Mouse (Mus musculus) lung, embryonic 14.5 days (tissue): ENCODE measurements at regions not wholly inside any gene's neighbourhood (a gene's known extent, or its start where the extent isn't known, plus 50 kb on each side); places are given as distances from the start of the nearest gene placed in this dataset.

Experiments
- ATAC-seq: fragments of 200-750 bp; cut with Nextera tagmentation; 2 replicates; pipeline ENCODE4 v1.8.0; 2017; ENCODE audit warnings: mild to moderate bottlenecking, moderate TSS enrichment, moderate library complexity; ENCODE audit not compliant: insufficient read depth
- DNase-seq: peaks from one replicate; pipeline ENCODE4 v3.0.0-alpha.2; 2015
- H3K27ac ChIP-seq: fragments of 300-500 bp; sonication (generic); 2 replicates; pipeline ENCODE4 v1.5.1; 2014; ENCODE audit warnings: low read depth, mild to moderate bottlenecking, moderate library complexity
- H3K27me3 ChIP-seq: fragments of 300-500 bp; sonication (generic); 2 replicates; pipeline ENCODE4 v1.6.1; 2014; ENCODE audit warnings: low read length, control low read depth; ENCODE audit not compliant: insufficient read depth
- H3K36me3 ChIP-seq: fragments of 300-500 bp; sonication (generic); 2 replicates; pipeline ENCODE4 v1.6.1; 2014; ENCODE audit warnings: control low read depth; ENCODE audit not compliant: insufficient read depth
- H3K4me1 ChIP-seq: fragments of 300-500 bp; sonication (generic); 2 replicates; pipeline ENCODE4 v1.6.1; 2014; ENCODE audit warnings: antibody characterized with exemption, control low read depth; ENCODE audit not compliant: insufficient read depth
- H3K4me2 ChIP-seq: fragments of 300-500 bp; sonication (generic); 2 replicates; pipeline ENCODE4 v1.6.1; 2014; ENCODE audit warnings: mild to moderate bottlenecking
- H3K4me3 ChIP-seq: fragments of 300-500 bp; sonication (generic); 2 replicates; pipeline ENCODE4 v1.5.1; 2014; ENCODE audit warnings: low read depth, low read length
- H3K9ac ChIP-seq: fragments of 300-500 bp; sonication (generic); 2 replicates; pipeline ENCODE4 v1.6.1; 2014
- H3K9me3 ChIP-seq: fragments of 300-500 bp; sonication (generic); 2 replicates; pipeline ENCODE4 v1.6.1; 2016; ENCODE audit warnings: low read depth, low read length, control low read depth
- CTCF ChIP-seq: IDR thresholded peaks from 2 replicates; pipeline ENCODE4 v1.5.1; 2016; ENCODE audit warnings: antibody characterized with exemption, low read depth
- WGBS: fragments of 180-500 bp; shearing (Covaris S2); extraction: QIAGEN DNeasy Blood & Tissue Kit; methylation state at CpG from one replicate; pipeline ENCODE4 v1.1.7; 2014; 5-methylcytosine and 5-hydroxymethylcytosine counted together

GRCm38 (mm10) chr15:36906052-36906451 lies 101.5 kb downstream of the Zfp706 start:
- H3K4me3 ChIP-seq: no peak overlapping the region
- DNase-seq (peak; percentile 44), ATAC-seq (no peak)
- no peaks in the 10 kb centered on the region for H3K36me3 ChIP-seq
- no peaks in the 10 kb centered on the region for H3K9me3 ChIP-seq
- H3K9ac ChIP-seq: no peak overlapping the region
- H3K4me2 ChIP-seq: no peak overlapping the region
- no peaks in the 10 kb centered on the region for H3K27me3 ChIP-seq
- H3K4me1 ChIP-seq: peaks cover 15% of the 10 kb centered on the region
- WGBS: 26% methylated on average over 3 of the region's 3 CpGs
- TF ChIP-seq CTCF: no peak
- H3K27ac ChIP-seq: no peak overlapping the region

- Histone ChIP-seq H3K9me3 (no peaks in the 10 kb centered on the region), H3K36me3 (no peaks in the 10 kb centered on the region), H3K4me2 (no peak overlapping the region), H3K27ac (no peak overlapping the region), H3K9ac (no peak overlapping the region), H3K4me3 (no peak overlapping the region), H3K4me1 (peaks cover 18% of the 10 kb centered on the region), H3K27me3 (no peaks in the 10 kb centered on the region)
- TF ChIP-seq CTCF: no peak
- no peak for DNase-seq
- ATAC-seq: no peak
- WGBS: 68% methylated on average over 5 of the region's 5 CpGs
These were observed 103.7 kb downstream of the Zfp706 start for GRCm38 (mm10) chr15:36903922-36904321.

GRCm38 (mm10) chr15:36903309-36903708 lies 104.3 kb downstream of the Zfp706 start:
- H3K4me3 ChIP-seq: no peak overlapping the region
- no peak overlapping the region for H3K4me2 ChIP-seq
- H3K9ac ChIP-seq: no peak overlapping the region
- H3K27ac ChIP-seq: peak overlapping the region; percentile 5; the same call in 1 of the 2 replicates
- no peaks in the 10 kb centered on the region for H3K36me3 ChIP-seq
- peak; percentile 59 for DNase-seq
- no peak for TF ChIP-seq CTCF
- 29% methylated on average over 4 of the region's 4 CpGs for WGBS
- peaks cover 18% of the 10 kb centered on the region for H3K4me1 ChIP-seq
- no peaks in the 10 kb centered on the region for H3K9me3 ChIP-seq
- ATAC-seq: no peak
- H3K27me3 ChIP-seq: no peaks in the 10 kb centered on the region

- Histone ChIP-seq H3K4me3 (no peak overlapping the region), H3K4me2 (0 out of 2 replicates have a peak overlapping the region, but pooled peaks have one; percentile 18), H3K4me1 (peaks cover 18% of the 10 kb centered on the region), H3K36me3 (no peaks in the 10 kb centered on the region), H3K9ac (no peak overlapping the region), H3K9me3 (no peaks in the 10 kb centered on the region), H3K27ac (no peak overlapping the region; the same call in 1 of the 2 replicates), H3K27me3 (no peaks in the 10 kb centered on the region)
- 3% methylated on average over 7 of the region's 7 CpGs for WGBS
- DNase-seq (peak; percentile 85), ATAC-seq (peak; percentile 90)
- no peak for TF ChIP-seq CTCF
These were observed 105.7 kb downstream of the Zfp706 start for GRCm38 (mm10) chr15:36901830-36902285.

GRCm38 (mm10) chr15:36901350-36901749 lies 106.2 kb downstream of the Zfp706 start:
- no peak for DNase-seq
- no peak overlapping the region for H3K9ac ChIP-seq
- H3K27ac ChIP-seq: no peak overlapping the region

GRCm38 (mm10) chr15:36900940-36901339 lies 106.6 kb downstream of the Zfp706 start:
- Histone ChIP-seq H3K9ac (no peak overlapping the region), H3K27ac (no peak overlapping the region), H3K4me1 (peaks cover 18% of the 10 kb centered on the region), H3K36me3 (no peaks in the 10 kb centered on the region), H3K4me3 (no peak overlapping the region), H3K4me2 (no peak overlapping the region), H3K27me3 (no peaks in the 10 kb centered on the region), H3K9me3 (no peaks in the 10 kb centered on the region)
- TF ChIP-seq CTCF: no peak
- ATAC-seq (no peak), DNase-seq (no peak)
- 37% methylated on average over 2 of the region's 2 CpGs for WGBS

More at GRCm38 (mm10) chr15:36901350-36901749, 106.2 kb downstream of the Zfp706 start:
- Histone ChIP-seq H3K4me2 (0 out of 2 replicates have a peak overlapping the region, but pooled peaks have one; percentile 18), H3K4me3 (no peak overlapping the region), H3K27me3 (no peaks in the 10 kb centered on the region), H3K9me3 (no peaks in the 10 kb centered on the region), H3K36me3 (no peaks in the 10 kb centered on the region), H3K4me1 (peaks cover 18% of the 10 kb centered on the region)
- no peak for TF ChIP-seq CTCF
- no peak for ATAC-seq
- WGBS: 45% methylated on average over 5 of the region's 5 CpGs

GRCm38 (mm10) chr15:36899882-36900281 lies 107.7 kb downstream of the Zfp706 start:
- H3K4me2 ChIP-seq: no peak overlapping the region
- no peaks in the 10 kb centered on the region for H3K36me3 ChIP-seq
- no peaks in the 10 kb centered on the region for H3K9me3 ChIP-seq
- no peak overlapping the region for H3K4me3 ChIP-seq
- H3K9ac ChIP-seq: no peak overlapping the region
- H3K27me3 ChIP-seq: no peaks in the 10 kb centered on the region
- peaks cover 18% of the 10 kb centered on the region for H3K4me1 ChIP-seq
- no peak for DNase-seq
- no peak for TF ChIP-seq CTCF
- no peak for ATAC-seq
- H3K27ac ChIP-seq: no peak overlapping the region
- WGBS: 42% methylated on average over 2 of the region's 2 CpGs
